Mouse (Mus musculus) ovary, adult 18-20 months (tissue): ENCODE data around the gene Lrrc56.
A peak's percentile ranks its signal among the peaks of the same experiment; 100 is the strongest.
"Not testable (repeated sequence)": the region's sequence is repeated elsewhere in the genome, so short reads cannot be mapped to it uniquely, and the experiment has no call there.

Experiments used
- DNase-seq: peaks from one replicate; pipeline ENCODE4 v3.0.0; 2022; ENCODE audit warnings: low spot score, mixed read lengths

Lrrc56 gene

GRCm38 (mm10) chr7:141216894-141217293, 22.9 kb downstream of the Lrrc56 start:
- DNase-seq, result no peak

DNA sequence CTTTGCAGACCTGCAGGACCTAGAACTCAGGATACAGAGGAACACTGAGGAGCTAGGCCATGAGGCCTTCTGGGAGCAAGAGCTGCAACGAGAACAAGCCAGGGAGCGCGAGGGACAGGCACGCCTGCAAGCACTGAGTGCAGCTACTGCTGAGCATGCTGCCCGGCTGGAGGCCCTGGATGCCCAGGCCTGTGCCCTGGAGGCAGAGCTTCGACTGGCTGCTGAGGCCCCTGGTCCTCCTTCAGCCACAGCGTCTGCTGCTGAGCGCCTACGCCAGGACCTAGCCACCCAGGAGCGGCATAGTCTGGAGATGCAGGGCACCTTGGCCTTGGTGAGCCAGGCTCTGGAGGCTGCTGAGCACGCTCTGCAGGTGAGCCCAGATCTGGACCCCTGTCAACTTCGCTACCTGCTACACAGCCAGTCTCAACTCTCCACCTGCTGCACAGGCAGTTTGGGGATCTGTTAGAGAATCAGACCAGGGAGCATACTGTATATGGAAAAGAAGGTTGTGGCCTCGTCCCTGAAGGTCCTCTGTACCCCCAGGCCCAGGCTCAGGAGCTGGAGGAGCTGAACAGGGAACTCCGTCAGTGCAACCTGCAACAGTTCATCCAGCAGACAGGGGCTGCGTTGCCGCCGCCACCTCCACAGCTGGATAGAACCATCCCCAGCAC, 23.5 kb downstream of the Lrrc56 start:
- no peak for DNase-seq

GRCm38 (mm10) chr7:141218141-141218540, 24.2 kb downstream of the Lrrc56 start:
- DNase-seq, result no peak

- no peak for DNase-seq
These were observed 24.7 kb downstream of the Lrrc56 start for GRCm38 (mm10) chr7:141218557-141219133.

DNA sequence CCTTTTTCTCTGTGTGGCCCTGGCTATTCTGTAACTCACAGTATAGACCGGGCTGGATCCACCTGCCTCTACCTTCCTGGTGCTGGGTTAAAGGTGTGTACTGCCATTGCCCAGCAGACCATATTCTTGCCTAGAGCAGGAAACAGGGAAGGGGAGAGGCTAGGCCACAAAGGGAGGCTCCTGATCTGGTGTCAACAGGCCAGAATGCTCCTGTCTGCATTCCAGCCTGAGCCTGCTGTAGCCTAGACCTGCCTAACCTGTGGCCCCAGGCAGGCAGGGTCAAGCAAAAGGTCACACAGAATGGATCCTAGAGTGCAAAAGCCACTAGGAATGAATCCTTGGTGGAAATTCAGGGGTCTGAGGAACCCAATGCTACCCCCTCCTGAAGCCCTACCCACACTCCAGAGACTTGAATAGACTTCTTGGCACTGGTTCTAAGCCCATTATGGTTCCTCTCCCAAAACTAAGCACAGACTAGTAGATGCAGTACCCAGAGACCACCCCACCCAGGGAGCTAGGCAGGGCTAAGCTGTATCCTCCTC, 25.7 kb downstream of the Lrrc56 start:
- DNase-seq, result no peak

GRCm38 (mm10) chr7:141220377-141220776, 26.4 kb downstream of the Lrrc56 start:
- no peak for DNase-seq

- peak; percentile 98 for DNase-seq
These were observed 27.5 kb downstream of the Lrrc56 start for GRCm38 (mm10) chr7:141221249-141222125.

DNA sequence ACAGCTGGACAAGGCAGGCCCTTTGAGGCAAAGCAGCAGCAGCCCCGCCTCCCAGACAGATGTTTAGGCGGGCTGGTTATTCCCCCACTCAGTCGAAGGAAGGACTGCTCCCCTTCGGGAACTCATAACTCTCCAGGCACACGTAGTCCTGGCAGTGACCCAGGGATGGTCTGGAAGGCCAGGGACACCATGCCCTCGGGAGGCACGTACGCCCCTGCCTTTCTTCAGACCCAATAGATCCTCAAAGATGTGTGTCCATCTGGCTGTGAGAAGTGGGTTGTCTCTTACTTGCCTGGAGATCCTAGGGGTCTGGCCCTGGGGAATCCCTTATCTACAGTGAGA, 28.1 kb downstream of the Lrrc56 start:
- no peak for DNase-seq

- DNase-seq, result no peak
These were observed 28.8 kb downstream of the Lrrc56 start for GRCm38 (mm10) chr7:141222696-141223215.

- no peak for DNase-seq
These were observed 32.6 kb downstream of the Lrrc56 start for GRCm38 (mm10) chr7:141226535-141226934.

GRCm38 (mm10) chr7:141227796-141228195, 33.8 kb downstream of the Lrrc56 start:
- DNase-seq, result no peak

DNA sequence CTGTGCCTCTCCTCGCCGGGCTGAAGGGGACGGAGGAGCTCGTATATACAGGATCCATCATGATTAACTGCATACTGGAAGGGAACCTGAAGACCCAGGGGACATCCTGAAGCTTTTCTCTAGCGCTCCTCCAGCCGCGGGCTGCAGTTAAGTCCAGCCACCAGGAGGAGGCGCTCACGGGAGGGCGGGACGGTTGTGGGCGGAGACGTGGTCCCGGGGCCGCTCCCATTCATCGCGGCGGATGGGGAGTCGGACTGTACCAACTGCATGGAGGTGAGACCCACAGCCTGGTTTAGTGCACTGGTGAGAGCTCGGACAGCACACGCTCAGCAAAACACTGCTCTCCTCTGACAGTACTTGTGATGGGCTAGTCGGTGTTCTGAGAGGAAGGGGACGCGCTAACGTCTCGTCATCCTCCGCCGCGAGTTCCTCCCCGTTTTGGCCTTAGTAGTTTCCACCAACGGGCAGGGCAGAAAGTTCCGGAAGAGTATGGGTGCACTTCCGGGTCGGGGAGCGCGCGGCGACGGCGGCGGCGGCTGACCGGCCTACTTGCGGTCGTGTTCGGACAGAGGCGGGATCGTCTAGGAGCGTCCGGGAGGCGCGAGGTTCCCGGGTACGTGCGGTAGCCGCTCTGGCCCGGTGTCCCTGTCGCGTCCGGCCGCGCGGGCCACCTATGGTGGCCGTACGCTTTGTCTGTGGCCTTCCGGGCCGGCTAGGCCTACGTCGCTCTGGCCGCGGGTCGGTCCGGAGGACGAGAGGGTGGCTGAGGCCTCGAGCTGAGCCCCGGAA, 34.5 kb downstream of the Lrrc56 start, which contains the start of gene Phrf1:
Phrf1 (plus strand) TSS at position 506 of the 789 bp plus-strand sequence.
- DNase-seq, result peak; percentile 77

- DNase-seq, result no peak
These were observed 35.7 kb downstream of the Lrrc56 start for GRCm38 (mm10) chr7:141229702-141230101.

- no peak for DNase-seq
These were observed 36.6 kb downstream of the Lrrc56 start for GRCm38 (mm10) chr7:141230570-141230969.

- no peak for DNase-seq
These were observed 37.2 kb downstream of the Lrrc56 start for GRCm38 (mm10) chr7:141231111-141231510.

DNA sequence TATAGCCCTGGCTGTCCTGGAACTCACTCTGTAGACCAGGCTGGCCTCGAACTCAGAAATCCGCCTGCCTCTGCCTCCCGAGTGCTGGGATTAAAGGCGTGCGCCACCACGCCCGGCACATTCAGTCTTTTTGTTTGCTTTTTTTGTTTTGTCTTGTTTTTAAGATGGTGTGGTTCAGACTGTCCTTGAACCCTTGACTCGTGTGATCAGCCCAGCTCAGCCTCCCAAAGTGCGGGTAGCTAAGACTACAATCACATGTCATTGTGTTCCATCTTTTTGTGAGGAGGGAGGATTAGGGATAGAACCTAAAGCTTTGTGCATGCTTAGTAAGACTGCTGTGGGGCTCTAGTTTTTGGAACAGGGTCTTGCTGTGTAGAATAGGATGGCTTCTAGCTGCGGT, 37.6 kb downstream of the Lrrc56 start:
- DNase-seq, result no peak

GRCm38 (mm10) chr7:141250486-141250885, 56.5 kb downstream of the Lrrc56 start:
- DNase-seq, result not testable (repeated sequence)

DNA sequence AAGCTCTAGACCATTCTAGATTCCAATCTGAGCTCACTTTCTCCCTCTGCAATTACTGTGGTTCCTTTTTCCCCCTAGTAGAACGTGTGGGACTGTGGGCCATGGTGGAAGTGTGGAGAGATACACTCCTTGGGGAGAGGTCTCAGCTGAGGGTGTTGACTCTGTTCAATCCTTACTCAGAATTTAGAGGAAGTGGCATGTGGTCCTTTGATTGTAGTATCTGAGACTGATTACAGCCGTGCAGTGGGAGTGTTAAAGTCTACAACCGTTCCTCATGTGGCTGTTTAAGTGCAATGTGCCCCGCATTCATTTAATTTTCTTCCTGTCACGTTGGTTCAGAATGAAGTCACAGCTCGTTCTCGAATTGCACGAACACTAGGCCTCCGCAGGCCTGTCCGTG, 62.2 kb downstream of the Lrrc56 start:
- DNase-seq, result no peak
